Mouse (Mus musculus): ENCODE measurements at regions not wholly inside any gene's neighbourhood (a gene's known extent, or its start where the extent isn't known, plus 50 kb on each side); places are given as distances from the start of the nearest gene placed in this dataset.

GRCm38 (mm10) chr17:4311785-4312379 lies 615.8 kb upstream of the Nox3 start:
- DNase-seq = no peak

DNA sequence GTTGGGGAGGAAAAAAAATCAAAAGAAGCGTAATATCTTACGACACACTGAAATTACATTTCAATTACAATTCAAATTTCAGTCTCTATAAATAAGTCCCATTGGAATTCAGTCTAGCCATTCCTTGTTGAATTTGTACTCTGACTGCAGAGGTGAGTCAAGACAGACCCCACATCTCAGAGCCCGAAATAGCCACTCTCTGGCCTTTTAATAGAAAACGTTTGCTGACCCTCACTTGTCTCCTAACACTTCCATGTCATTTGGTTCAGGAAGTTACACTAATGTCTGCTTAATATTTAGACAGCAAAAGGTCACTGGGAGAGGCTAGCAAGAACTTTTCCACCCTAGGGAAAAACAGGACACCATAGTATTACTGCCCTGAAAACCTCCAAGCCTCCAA lies 623.1 kb upstream of the Nox3 start:
- no peak for DNase-seq

DNA sequence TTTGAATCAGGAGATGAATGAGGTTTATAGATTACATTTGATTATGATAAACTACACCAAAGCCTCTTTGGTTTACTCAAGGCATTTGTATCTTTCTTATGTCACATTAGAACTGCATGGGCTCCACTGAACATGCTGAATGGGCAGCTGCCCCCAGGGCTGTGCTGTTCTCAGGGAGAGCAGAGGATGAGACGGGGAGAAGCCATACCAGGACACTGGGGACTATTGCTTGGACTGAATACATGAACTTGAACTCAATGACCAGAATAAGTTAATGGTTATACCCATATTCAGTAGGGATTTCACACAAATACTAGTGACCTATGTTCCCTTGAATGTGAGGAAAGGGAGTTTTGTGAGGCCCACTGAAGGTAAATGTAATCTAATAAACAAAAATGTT lies 632.7 kb upstream of the Nox3 start:
- DNase-seq = no peak

GRCm38 (mm10) chr17:4331650-4332049 lies 635.6 kb upstream of the Nox3 start:
- peak; percentile 4 for DNase-seq

DNA sequence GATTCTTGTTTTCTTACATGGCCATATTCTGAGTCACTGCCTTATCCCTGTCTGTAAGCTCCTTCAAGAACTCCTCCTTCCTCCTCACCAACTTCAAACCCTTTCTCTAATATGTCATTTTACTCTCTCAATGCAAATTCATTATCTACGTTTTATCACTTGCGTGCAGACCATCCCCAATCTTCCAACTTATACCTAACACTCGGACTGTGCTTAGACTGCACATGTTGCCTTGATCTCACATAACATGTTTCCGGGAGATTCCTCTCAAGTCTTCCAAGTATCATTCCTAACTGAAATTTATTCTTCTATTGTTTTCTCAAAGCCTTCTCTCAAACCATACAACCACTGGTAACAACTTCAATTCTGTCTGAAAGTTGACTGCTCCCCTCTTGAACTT lies 637.0 kb upstream of the Nox3 start:
- DNase-seq = no peak

GRCm38 (mm10) chr17:4353018-4353417 lies 641.1 kb upstream of the Arid1b start:
- no peak for DNase-seq

DNA sequence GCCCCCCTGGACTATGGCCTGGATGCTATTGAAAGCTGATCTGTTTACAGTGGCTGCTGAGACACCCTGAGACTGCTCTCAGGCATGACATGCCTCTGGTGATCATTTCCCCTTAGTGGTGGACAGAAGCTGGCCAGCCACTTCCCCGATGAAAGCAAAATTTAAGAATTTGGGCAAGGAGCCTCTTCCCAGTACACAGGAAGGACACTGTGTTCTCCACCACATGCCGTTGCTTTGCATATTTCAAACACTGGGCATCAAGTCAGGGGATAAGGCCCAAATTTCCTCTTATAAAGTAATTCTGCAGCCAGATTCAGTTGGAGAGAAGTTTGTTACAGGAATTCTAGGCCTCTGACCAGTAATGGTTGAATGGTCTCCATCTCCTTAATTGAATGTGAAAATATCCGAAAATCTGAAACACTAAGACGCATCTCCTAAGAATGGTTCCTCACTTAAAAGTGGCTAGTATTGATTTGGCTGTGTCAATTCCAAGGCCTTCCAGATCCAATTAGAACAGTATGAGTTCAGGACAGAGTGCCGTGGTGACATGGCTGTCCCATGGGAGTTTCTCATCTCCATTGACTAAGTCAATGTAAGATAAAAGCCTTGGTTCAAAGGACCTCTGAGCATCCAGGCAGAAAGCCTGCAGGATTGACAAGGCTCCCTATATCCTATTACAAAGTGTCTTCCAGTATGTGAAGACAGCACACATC lies 638.5 kb upstream of the Arid1b start:
- no peak for DNase-seq

DNA sequence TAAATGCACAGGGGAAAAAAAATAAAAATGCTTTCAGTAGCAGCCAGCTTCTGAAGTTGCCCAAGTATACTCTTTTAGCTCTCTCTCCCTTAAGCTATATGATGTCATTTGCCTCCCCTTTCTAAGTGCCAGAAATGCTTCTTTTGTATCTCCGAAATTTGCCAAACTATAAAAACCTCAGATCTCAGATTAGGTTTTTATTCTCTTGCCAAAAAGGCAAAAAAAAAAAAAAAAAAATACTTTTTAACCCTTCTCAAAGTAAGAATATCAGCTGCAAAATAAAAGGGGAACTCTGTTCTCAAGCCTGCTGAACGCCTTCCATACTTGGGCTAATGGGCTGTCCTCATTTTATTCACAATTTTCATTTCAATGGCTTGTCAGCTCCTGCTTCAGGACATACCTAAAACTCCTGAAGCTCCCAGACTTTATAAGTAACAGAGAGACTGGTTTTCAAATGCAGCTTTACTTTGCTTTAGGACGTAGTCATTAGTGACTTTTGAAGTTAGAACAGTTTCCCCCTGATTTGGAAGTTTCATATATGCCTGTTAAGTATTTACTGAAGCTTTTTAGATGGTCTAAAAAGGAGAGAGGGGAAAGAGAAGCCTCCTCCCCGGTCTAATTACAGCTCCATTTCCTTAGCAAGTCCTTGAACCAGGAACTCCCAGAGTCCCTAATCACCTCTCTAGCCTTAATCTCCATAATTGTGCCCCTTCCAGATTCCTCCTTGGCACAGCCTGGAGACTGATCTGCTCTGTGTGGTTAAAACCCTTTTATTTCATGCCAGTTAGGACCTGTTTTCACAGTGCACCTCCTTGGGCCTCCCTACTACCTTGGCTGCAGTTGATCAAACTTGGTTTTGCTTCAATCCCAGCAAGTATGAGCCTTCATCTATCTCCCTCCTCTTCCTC lies 633.5 kb upstream of the Arid1b start:
- DNase-seq = no peak

GRCm38 (mm10) chr17:4365811-4366210 lies 628.3 kb upstream of the Arid1b start:
- no peak for DNase-seq

DNA sequence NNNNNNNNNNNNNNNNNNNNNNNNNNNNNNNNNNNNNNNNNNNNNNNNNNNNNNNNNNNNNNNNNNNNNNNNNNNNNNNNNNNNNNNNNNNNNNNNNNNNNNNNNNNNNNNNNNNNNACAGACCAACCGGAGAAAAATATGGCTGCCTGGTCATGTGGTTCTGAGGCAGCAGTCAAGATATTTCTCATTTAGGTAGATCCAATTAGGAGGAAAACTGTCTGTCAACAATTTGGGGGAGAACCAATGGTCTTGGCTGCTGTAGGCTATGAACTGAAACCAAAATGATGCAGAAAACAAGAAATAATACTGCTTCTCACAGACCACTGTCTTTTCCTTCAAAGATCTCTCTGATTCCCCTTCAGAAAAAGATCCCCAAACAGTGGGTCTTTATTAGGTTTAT lies 613.7 kb upstream of the Arid1b start:
- DNase-seq = no peak

DNA sequence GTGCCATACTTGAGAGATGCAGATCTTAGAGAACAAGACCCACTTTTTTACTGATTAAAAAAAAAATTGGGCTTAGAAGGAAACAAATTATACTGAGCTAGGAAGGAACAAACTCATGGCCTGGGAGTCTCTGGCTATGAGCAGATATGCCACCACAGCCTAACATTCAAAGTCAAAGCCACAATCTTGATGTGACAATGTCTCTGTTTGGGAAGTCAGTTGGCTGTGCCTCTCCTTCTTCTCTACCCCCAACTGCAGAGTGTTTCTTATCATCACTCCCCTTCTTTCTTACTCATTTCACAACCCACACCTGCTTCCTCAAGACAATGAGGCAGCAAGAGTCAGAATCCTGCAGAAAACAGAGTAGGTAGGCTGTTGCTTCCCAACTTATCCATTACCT lies 613.3 kb upstream of the Arid1b start:
- no peak for DNase-seq

DNA sequence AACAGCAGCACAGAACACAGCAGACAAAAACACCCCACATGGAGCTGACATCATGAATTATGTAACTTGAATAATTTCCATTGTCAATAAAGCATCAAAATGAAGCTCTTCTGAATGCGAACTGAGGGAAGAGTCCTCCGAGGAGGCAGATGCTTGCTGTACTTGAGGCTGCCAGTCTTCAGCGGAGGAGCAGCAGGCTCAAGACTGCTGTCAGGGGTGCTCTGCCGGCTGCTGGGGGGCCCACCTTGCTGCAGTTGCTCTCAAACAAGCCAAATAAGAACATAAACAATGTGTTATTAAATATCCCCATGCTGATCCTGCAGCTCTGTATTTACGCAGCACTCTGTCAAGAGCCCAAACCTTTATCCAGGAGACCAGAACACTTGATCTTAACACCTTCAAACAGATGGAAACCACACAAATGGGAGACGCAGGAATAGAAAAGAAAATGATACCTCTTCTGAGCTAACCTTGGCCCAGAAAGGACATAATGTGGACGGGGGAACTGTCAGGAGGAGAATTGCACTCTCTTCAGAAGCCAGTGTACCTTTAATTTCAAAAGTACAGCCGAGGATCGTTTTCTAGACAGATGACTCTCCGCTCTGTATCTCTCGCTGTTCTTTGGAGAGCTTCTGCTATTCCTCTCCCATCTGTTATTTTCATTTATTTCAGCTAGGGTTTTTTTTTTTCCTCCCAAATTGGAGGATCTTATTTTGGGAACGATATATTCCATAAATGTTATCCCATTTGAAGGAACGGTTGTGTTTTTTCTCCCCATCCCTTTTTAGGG lies 612.0 kb upstream of the Arid1b start:
- DNase-seq = peak; percentile 19

GRCm38 (mm10) chr17:4382716-4383115 lies 611.4 kb upstream of the Arid1b start:
- no peak for DNase-seq

DNA sequence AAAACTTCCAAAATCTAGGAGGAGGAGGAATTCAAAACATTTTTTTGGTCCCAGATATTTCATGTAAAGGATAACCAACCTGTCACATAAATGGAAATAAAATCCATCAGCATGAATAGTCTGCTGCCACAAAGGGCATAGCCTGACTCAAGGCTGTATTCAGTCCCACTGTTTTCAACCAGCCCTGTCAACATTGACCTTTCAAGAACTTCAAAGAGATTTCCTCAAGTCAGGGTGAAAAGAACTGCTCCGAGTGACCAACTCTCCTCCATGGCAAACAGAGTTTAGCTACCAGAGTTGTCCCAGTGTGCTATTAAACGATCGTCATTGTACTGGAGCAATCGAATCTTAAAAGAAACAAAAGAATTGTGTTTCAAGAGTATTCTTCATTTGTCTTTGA lies 606.5 kb upstream of the Arid1b start:
- no peak for DNase-seq

- DNase-seq = no peak
Observed at GRCm38 (mm10) chr17:4390012-4390411, 604.1 kb upstream of the Arid1b start.

- no peak for DNase-seq
Observed at GRCm38 (mm10) chr17:4390577-4390976, 603.6 kb upstream of the Arid1b start.

DNA sequence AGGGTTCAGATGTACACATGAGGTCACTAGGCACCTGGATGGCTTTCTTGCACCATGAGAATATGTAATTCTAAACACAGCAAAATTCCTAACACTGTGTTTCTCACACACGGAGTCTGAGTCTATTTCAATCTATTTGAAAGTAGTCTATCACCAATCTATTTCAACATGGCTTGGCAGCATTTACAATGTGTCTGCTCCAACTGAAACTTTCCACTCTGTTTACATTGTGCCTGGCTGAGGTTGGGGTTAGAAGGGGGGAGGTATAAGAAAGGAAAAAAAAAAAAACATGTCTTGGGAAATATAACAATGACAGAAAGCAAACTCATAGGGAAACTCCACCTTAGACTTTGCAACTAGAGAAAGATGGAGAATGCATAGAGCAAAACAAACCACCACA lies 602.9 kb upstream of the Arid1b start:
- no peak for DNase-seq

DNA sequence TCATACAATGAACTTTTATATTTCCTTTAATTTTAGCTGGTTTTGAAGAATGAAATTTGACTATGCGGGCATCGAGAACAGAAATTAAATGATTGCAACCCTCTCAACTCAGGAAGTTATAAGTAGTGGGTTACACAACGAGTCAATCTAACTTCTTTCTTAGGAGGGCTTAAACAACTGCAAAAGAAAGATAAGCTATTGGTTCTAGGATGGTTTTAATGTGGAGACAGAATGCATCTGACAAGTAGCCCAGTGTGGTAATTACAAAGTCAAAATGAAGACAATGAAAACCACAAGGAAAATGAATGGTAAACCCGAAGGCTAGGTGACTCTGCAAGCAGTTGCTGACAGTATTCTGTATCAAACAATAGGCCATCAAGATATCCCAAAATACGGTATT lies 598.0 kb upstream of the Arid1b start:
- DNase-seq = no peak

GRCm38 (mm10) chr17:4417686-4418085 lies 576.4 kb upstream of the Arid1b start:
- no peak for DNase-seq

DNA sequence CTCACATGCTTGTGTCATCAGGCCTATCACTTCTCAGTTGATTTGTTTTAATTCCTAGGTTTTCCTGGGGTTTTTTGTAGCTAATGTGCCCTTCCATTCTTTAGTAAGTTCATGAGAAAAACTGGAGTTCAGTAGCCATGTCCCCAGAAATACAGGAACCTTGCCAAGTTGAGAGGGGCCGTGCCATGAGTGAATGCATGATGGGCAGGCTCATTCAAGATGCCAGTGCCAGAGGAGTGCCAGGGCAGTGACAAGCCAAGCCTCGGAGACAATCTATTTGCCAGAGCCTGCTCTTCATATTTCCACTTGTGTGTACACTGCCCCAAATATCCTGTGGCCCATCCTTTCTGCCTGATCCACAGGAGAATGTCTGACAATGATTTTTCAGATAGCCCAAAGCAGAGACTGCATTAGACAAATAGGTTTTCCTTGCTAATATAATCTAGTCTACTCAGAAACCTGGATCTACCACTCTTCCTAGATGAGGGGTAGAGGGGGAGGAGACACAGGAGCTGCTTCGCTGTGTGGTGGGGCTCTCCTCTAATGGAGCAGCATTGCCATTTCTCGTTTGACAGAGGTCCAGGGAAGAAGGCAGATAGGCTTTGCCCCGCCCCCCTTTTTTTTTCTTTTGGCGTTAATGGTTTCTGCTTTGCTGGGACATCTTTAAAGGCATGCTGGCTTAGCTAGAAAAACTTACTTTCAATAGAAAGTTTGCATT lies 569.5 kb upstream of the Arid1b start:
- DNase-seq = peak; percentile 8

- no peak for DNase-seq
Observed at GRCm38 (mm10) chr17:4425342-4425741, 568.8 kb upstream of the Arid1b start.

GRCm38 (mm10) chr17:4429036-4429435 lies 565.1 kb upstream of the Arid1b start:
- DNase-seq = no peak

All from right cerebral cortex, postnatal 4 days (tissue).